Mouse (Mus musculus): ENCODE results near the gene Arhgef11.
A peak's percentile ranks its signal among the peaks of the same experiment; 100 is the strongest.

The Arhgef11 gene

GRCm38 (mm10) chr3:87758641-87759040 lies 141.3 kb downstream of the Arhgef11 start:
- no peak for DNase-seq (ENCODE audit: extremely low read depth, insufficient read length, low spot score)

- DNase-seq (ENCODE audit: extremely low read depth, insufficient read length, low spot score), result peak; percentile 52
These were observed 144.3 kb downstream of the Arhgef11 start for GRCm38 (mm10) chr3:87761408-87762375.

- DNase-seq (ENCODE audit: extremely low read depth, insufficient read length, low spot score), result no peak
These were observed 145.8 kb downstream of the Arhgef11 start for GRCm38 (mm10) chr3:87763202-87763601.

DNA sequence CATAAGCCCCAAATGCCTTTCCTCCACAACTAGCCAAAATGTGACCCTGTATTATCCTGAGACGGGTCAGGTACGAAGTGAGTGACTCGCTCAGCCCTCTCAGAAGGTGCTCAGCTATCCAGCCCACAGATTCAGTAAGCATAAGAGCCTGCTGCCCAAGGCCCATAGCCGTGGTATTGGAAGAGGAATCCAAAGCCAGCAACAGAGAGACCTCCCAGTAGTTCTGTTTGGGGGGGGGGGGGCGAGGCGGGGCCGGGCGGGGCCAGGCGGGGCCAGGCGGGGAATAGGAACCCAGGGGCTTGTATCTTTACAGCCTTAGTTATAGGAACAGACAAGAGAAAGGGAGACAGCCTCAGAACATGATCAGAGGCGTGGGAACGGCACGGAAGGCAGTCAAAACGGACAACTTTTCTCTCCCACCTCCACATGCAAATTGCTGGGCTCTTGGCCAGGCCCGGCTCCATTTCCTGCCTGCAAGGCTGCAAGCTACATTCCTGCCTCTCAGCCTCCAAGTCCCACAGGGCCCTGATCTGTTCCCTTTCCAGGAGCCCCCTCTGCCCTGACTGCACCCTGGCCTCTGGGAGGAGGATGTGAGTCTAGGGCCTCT lies 146.4 kb downstream of the Arhgef11 start:
- DNase-seq (ENCODE audit: extremely low read depth, insufficient read length, low spot score), result peak; percentile 37

DNA sequence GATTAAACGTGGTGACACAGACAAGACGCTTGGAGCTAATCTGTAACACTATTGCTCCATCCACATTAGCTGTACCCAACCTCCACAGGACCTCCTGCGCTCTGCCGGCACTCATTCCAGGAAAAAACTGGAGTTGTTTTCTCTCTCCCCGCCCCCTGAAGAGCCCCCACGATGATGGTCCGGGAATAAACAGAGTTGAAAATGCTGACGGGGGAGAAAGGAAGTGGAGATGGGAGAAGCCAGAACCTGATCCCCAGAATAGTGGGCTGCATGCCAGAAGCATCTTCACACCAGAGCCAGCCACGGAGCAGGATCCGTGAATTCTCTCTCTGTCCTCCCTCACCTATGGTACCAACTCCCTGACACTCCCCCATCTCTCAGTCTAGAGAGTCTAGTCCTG lies 147.1 kb downstream of the Arhgef11 start:
- no peak for DNase-seq (ENCODE audit: extremely low read depth, insufficient read length, low spot score)

GRCm38 (mm10) chr3:87765091-87765490 lies 147.7 kb downstream of the Arhgef11 start:
- DNase-seq (ENCODE audit: extremely low read depth, insufficient read length, low spot score), result no peak

GRCm38 (mm10) chr3:87765631-87766283 lies 148.4 kb downstream of the Arhgef11 start:
- no peak for DNase-seq (ENCODE audit: extremely low read depth, insufficient read length, low spot score)

- DNase-seq (ENCODE audit: extremely low read depth, insufficient read length, low spot score), result no peak
These were observed 148.9 kb downstream of the Arhgef11 start for GRCm38 (mm10) chr3:87766284-87766667.

DNA sequence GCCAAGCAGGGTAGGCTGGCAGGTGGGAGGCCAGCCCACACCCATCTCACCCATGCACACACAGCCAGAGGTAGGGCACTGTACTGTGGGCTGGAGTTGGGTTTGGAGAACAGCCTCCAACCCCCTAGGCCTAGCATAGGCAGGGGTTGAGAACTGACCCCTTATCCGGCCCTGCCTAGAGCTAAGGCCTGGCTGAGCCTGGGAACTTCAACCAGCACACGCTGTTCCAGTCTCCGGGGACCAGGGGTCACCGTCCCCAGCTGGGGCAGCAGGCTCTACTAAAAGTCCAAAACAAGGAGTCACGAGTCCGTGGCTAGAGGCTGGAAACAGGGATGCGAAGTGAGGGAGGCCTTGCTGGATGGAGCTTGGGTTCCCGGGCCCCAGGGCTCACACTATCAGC lies 150.4 kb downstream of the Arhgef11 start:
- DNase-seq (ENCODE audit: extremely low read depth, insufficient read length, low spot score), result no peak

DNA sequence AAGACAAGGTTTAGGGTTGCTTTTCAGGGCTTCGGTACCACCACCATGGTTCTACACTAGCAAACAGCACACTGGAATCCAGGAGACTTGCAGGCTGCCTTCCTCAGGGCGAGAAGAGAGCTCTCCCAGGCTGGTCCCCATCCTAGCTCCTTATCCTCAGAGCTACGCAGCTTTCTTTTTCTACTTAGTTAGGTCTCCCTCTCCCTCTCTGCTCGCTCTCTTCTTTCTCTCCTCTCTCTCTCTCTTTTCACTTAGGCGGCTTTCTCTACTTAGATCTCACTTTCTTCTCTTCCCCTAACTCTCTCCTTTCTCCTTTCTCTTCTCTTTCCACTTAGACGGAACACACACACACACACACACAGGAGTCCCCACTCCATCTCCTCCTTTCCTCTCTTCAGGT lies 151.1 kb downstream of the Arhgef11 start:
- DNase-seq (ENCODE audit: extremely low read depth, insufficient read length, low spot score), result no peak

DNA sequence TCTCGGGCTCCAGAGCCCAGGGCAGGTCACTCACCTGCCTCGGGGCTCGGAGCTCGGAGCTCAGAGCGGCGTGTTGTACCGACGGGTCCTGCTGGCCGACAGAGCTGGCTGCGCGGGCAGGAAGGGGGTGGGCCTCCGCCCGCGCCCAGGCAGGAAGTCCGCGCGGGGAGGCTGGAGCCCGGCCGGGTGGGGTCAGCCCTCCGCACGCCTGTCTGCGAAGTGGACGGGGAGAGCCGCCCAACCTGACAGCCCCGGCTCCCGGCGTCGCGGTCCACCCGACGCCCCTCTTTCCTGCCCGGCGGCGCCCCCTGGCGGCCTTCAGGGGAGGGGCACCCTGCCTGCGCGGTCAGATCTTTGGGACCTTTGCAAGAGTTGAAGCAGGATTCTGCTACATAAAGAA lies 151.5 kb downstream of the Arhgef11 start:
- no peak for DNase-seq (ENCODE audit: extremely low read depth, insufficient read length, low spot score)

DNA sequence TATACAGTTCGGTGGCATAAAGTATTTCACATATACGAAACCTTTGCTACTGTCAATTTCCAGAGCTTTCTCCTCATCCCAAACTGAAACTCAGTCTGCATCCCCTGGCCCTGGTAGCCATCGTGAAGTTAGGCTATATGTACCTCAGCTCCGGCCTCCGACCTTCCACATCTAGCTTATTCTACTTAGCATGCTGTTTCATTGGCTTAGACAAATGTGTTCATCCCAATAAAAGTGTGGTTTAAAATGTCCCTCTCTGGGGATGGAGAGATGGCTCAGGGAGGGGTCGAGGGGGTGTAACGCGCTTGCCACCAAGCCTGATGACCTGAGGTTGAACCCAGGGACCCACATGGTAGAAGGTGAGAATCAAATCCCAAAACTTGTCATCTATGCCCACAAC lies 152.1 kb downstream of the Arhgef11 start:
- no peak for DNase-seq (ENCODE audit: extremely low read depth, insufficient read length, low spot score)

DNA sequence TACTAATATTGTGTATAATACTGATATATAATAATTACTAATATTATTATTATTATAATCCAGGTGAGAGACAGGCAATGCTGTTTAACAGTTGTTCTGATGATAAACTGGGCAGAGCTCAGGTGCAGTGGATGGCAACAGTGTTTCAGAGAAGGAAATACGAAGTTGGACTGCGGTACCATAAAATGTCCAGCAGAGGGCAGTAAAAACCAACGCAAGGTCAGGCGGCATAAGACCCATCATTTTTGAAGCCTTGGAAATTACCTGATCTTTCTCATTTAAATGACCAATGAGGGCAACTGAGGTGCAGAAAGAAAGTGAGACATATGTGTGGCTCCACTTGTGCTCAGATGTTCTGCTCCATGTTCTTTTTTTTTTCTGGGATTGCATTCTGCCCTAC lies 152.9 kb downstream of the Arhgef11 start:
- DNase-seq (ENCODE audit: extremely low read depth, insufficient read length, low spot score), result no peak

- no peak for DNase-seq (ENCODE audit: extremely low read depth, insufficient read length, low spot score)
These were observed 153.7 kb downstream of the Arhgef11 start for GRCm38 (mm10) chr3:87771088-87771487.

DNA sequence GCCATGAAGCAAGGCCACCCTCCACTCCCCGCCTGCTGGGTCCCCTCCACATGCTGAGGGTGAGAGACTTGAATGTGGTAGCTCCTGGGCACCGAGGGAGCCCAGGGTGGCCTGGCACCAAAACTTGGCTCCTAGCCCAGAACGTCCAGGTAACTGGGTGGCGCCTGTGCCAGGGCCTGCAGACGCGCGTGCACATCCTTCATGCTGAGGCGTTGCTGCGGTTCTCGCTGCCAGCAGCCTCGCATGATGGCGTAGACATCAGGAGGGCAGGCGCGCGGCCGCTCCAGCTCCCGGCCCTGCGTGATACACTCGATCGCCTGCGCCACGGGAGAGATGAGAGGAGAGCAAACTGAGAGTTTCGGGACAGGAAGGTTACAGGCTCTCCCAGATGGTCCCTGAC lies 160.9 kb downstream of the Arhgef11 start:
- DNase-seq (ENCODE audit: extremely low read depth, insufficient read length, low spot score), result no peak

DNA sequence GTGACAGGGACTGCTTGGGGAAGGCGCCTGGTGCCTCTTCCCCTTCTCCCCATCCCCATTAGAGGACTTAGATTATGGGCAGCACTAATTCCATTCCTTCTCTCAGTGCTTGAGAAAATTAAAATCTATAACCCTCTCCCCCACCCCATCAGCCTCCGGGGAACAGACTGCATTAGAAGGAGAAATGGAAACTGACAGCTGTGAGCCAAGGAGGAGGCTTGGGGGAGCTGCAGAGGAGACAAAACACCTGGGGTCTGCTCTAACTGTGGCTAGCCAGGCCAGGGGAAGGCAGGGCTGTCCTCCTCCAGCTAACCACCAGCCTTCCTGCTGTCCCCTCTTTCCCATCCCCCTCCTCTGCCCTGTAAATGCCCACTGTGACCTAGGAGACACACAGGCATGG lies 161.7 kb downstream of the Arhgef11 start:
- DNase-seq (ENCODE audit: extremely low read depth, insufficient read length, low spot score), result no peak

GRCm38 (mm10) chr3:87783282-87784023 lies 166.1 kb downstream of the Arhgef11 start:
- no peak for DNase-seq (ENCODE audit: extremely low read depth, insufficient read length, low spot score)

- DNase-seq (ENCODE audit: extremely low read depth, insufficient read length, low spot score), result no peak
These were observed 167.8 kb downstream of the Arhgef11 start for GRCm38 (mm10) chr3:87785156-87785555.

- no peak for DNase-seq (ENCODE audit: extremely low read depth, insufficient read length, low spot score)
These were observed 168.4 kb downstream of the Arhgef11 start for GRCm38 (mm10) chr3:87785626-87786214.
